8 mouse cellular contexts compared by ENCODE assay signal in genomic region chr12:33394804-33395623, GRCm38 (mm10). TPM values are rescaled to one million over a fixed set of nuclear protein-coding genes. Genes with fewer than 3 reads are reported as not detected.
DNase-seq lines count a peak whose midpoint lies in the region; ATAC-seq and TF ChIP-seq lines count a peak whose summit lies in the region.

Gene Efcab10 (plus strand): TSS chr12:33394854.

- no peak within 1 kb of the TSS for H3K9ac ChIP-seq in stomach, embryonic 15.5 days

- H3K27me3 ChIP-seq in cerebellum, adult 2 months (ENCODE audit: control insufficient read depth, insufficient read depth, low read length) = no peaks in the 10 kb centered on the region
- H3K27me3 ChIP-seq in stomach, embryonic 15.5 days (replicated peaks) = no peaks in the 10 kb centered on the region

- no peak within 1 kb of the TSS for H3K27ac ChIP-seq in cerebellum, adult 2 months (ENCODE audit: insufficient read depth, low read length)
- no peak within 1 kb of the TSS for H3K27ac ChIP-seq in stomach, embryonic 15.5 days

- peak within 1 kb of the TSS; percentile 48 for H3K4me2 ChIP-seq in stomach, embryonic 15.5 days

- H3K4me3 ChIP-seq in cerebellum, adult 2 months (replicated peaks; ENCODE audit: insufficient read depth, low read depth, low read length) = no peak within 1 kb of the TSS
- peak within 1 kb of the TSS; percentile 8; the same call in 1 of the 2 replicates for H3K4me3 ChIP-seq in stomach, embryonic 15.5 days (replicated peaks)

- H3K36me3 ChIP-seq in stomach, embryonic 15.5 days = no peaks in the 10 kb centered on the region

- no peaks in the 10 kb centered on the region for H3K9me3 ChIP-seq in stomach, embryonic 15.5 days

- no peak for TF ChIP-seq POLR2A in cerebellum, adult 2 months (IDR thresholded peaks at IDR 0.05; ENCODE audit: borderline replicate concordance, insufficient read depth, low read length)

- ATAC-seq in stomach, embryonic 15.5 days (ENCODE audit: insufficient read depth, low FRiP score, low read depth) = no peak

- peak; percentile 13 to 19 for DNase-seq in cerebellum, adult 2 months
- DNase-seq in cerebellum, adult 11 months = no peak
- peak; percentile 32 to 35 for DNase-seq in adrenal gland, postnatal 36 days
- DNase-seq in frontal cortex, postnatal 25 days (ENCODE audit: low spot score in 2 of 2) = peak; percentile 20 to 31
- peak; percentile 53 to 68 for DNase-seq in kidney, postnatal 4 days
- DNase-seq in mesoderm, embryonic 11.5 days (ENCODE audit: low read depth, low spot score) = peak; percentile 48
- no peak for DNase-seq in c-Kit-positive CD71-positive TER-119-positive erythroid progenitor cells, embryonic 14.5 days (ENCODE audit: low spot score)

- no peak for TF ChIP-seq CTCF in cerebellum, adult 2 months (IDR thresholded peaks at IDR 0.05; ENCODE audit: borderline replicate concordance, insufficient read depth, low read depth, low read length)

- H3K4me1 ChIP-seq in cerebellum, adult 2 months (ENCODE audit: control insufficient read depth, insufficient read depth, low read length) = no peaks in the 10 kb centered on the region
- H3K4me1 ChIP-seq in stomach, embryonic 15.5 days = peaks cover 7% of the 10 kb centered on the region; the same call in 1 of the 2 replicates

- 16% methylated on average over 24 of the region's 24 CpGs for WGBS in cerebellum, adult 2 months
- WGBS in stomach, embryonic 15.5 days = 9% methylated on average over 24 of the region's 24 CpGs

RNA-seq across cellular contexts. Expression of gene Efcab10, which starts in this region (rescaled TPM):
- polyA plus RNA-seq in cerebellum, adult 2 months (2012; rRNA removed) = 0.95 and 1.5 TPM in 2 replicates
- total RNA-seq in adrenal gland, postnatal 36 days (2021) = under 1 TPM in 1 of 2 experiments, not detected in 1; 0.59 TPM
- 0.55 TPM in 1 of 2 replicates, not detected in the other for polyA plus RNA-seq in stomach, embryonic 15.5 days (2015; fragmentation: Nextera tagmentation; extraction: Ambion mirVana)

Comparison
In these comparisons a context has a peak if more than half of its experiments do, and no peak if none do; other contexts are left out.
1. DNase-seq: peak in cerebellum, adult 2 months (2 of 2), frontal cortex, postnatal 25 days (2 of 2), kidney, postnatal 4 days (2 of 2) and mesoderm, embryonic 11.5 days (single experiment); none in cerebellum, adult 11 months (single experiment) and c-Kit-positive CD71-positive TER-119-positive erythroid progenitor cells, embryonic 14.5 days (single experiment).
2. Peak in DNase-seq in adrenal gland, postnatal 36 days; RNA of the gene not detected or under 1 TPM.